Mouse (Mus musculus) embryonic facial prominence, embryonic 12.5 days (tissue): Measurements from ENCODE around the gene Cep350. TPM values are rescaled to one million over a fixed set of nuclear protein-coding genes. Genes with fewer than 3 reads are reported as not detected.
"Not testable (repeated sequence)": the region's sequence is repeated elsewhere in the genome, so short reads cannot be mapped to it uniquely, and the experiment has no call there.

ENCODE experiments used
- ATAC-seq: fragments of 200-750 bp; cut with Nextera tagmentation; 2 replicates; pipeline ENCODE4 v1.8.0; 2017; ENCODE audit not compliant: insufficient number of reproducible peaks, insufficient read depth, low FRiP score, low TSS enrichment
- H3K27ac ChIP-seq: fragments of 300-500 bp; sonication (generic); 2 replicates; pipeline ENCODE4 v1.5.1; 2016; ENCODE audit warnings: mild to moderate bottlenecking
- H3K27me3 ChIP-seq: fragments of 300-500 bp; sonication (generic); 2 replicates; pipeline ENCODE4 v1.6.1; 2016; ENCODE audit warnings: mild to moderate bottlenecking, moderate library complexity
- H3K36me3 ChIP-seq: fragments of 300-500 bp; sonication (generic); 2 replicates; pipeline ENCODE4 v1.6.1; 2016; ENCODE audit warnings: mild to moderate bottlenecking
- H3K4me1 ChIP-seq: fragments of 300-500 bp; sonication (generic); 2 replicates; pipeline ENCODE4 v1.6.1; 2016
- H3K4me2 ChIP-seq: fragments of 300-500 bp; sonication (generic); replicated peaks from 2 replicates; pipeline ENCODE4 v1.6.1; 2016; ENCODE audit warnings: mild to moderate bottlenecking, moderate library complexity
- H3K4me3 ChIP-seq: fragments of 300-500 bp; sonication (generic); 2 replicates; pipeline ENCODE4 v1.5.1; 2016; ENCODE audit warnings: mild to moderate bottlenecking
- H3K9ac ChIP-seq: fragments of 300-500 bp; sonication (generic); 2 replicates; pipeline ENCODE4 v1.6.1; 2016; ENCODE audit warnings: mild to moderate bottlenecking, moderate library complexity
- H3K9me3 ChIP-seq: fragments of 300-500 bp; sonication (generic); 2 replicates; pipeline ENCODE4 v1.6.1; 2016; ENCODE audit warnings: mild to moderate bottlenecking, moderate library complexity
- WGBS: fragments of 180-500 bp; shearing (Covaris S2); methylation state at CpG from one replicate; pipeline ENCODE4 v1.1.7; 2016; 5-methylcytosine and 5-hydroxymethylcytosine counted together
- polyA plus RNA-seq: library from polyadenylated mRNA; unstranded; fragments of >200 nt; fragmentation: Nextera tagmentation; extraction: Ambion mirVana; gene quantifications from 2 replicates; pipeline ENCODE4 v1.2.1, GENCODE M21; 2016

Gene Cep350
- polyA plus RNA-seq, 1 experiment from 2014 or later = 15.6 TPM

DNA sequence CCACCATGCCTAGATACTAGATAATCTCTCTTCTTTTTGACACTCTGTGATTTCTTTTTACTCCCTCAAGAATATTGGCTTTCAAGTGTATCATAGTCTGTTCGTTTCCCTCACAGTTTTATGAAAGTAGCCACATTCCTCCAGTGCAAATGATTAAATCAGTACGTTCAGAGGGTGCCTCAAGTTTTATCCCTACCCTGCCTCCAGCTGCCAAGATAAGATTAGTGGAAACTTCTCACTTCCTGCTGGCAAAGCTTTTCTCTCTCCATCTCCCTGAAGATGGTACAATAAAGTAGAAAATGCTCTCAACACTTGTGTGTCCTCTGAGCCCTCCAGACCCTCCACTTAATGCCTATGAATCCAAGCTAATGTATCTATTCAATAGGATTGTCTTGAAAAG is 1.9 kb upstream of the Cep350 start:
- Histone ChIP-seq H3K27me3 (no peaks in the 10 kb centered on the region), H3K4me3 (no peak overlapping the region), H3K4me1 (peaks cover 4% of the 10 kb centered on the region), H3K9me3 (no peaks in the 10 kb centered on the region), H3K4me2 (no peak overlapping the region), H3K27ac (no peak overlapping the region), H3K36me3 (no peaks in the 10 kb centered on the region), H3K9ac (no peak overlapping the region)
- ATAC-seq = no peak
- WGBS = 53% methylated on average over 2 of the region's 2 CpGs

- 7% methylated on average over 19 of the region's 19 CpGs for WGBS
- peak overlapping the region; percentile 98 for H3K9ac ChIP-seq
- H3K4me3 ChIP-seq = peak overlapping the region; percentile 98
- peak; percentile 6; the same call in 1 of the 2 replicates for ATAC-seq
- H3K36me3 ChIP-seq = no peaks in the 10 kb centered on the region
- no peaks in the 10 kb centered on the region for H3K9me3 ChIP-seq
- peak overlapping the region; percentile 73 for H3K4me2 ChIP-seq
- peak overlapping the region; percentile 91 for H3K27ac ChIP-seq
- no peaks in the 10 kb centered on the region for H3K27me3 ChIP-seq
- peaks cover 8% of the 10 kb centered on the region for H3K4me1 ChIP-seq
Measured at GRCm38 (mm10) chr1:155973719-155974379, 794 bp upstream of the Cep350 start.

- Histone ChIP-seq H3K27ac (peak overlapping the region; percentile 91), H3K4me2 (peak overlapping the region; percentile 79), H3K27me3 (no peaks in the 10 kb centered on the region), H3K4me1 (peaks cover 8% of the 10 kb centered on the region), H3K36me3 (no peaks in the 10 kb centered on the region), H3K9ac (peak overlapping the region; percentile 98), H3K9me3 (no peaks in the 10 kb centered on the region), H3K4me3 (peak overlapping the region; percentile 98)
- peak; percentile 67; the same call in 1 of the 2 replicates for ATAC-seq
- 3% methylated on average over 37 of the region's 51 CpGs for WGBS
Measured at GRCm38 (mm10) chr1:155972146-155973067, 648 bp downstream of the Cep350 start.

DNA sequence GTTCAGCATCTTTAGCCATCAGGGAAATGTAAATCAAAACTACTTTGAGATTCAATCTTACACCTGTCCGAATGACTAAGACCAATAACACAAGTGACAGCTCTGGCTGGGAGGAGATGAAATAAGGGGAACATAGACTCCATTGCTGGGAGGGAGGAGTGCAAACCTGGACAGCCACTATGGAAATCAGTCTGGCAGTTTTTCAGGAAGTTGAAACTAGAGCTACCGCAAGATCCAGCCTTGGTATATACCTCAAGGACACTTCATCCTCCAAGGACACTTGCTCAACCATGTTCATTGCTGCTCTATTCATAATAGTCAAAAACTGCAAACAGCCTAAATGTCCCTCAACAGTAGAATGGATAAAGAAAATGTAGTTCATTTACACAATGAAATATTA is 23.9 kb downstream of the Cep350 start:
- Histone ChIP-seq H3K4me1 (no peaks in the 10 kb centered on the region), H3K27ac (no peak overlapping the region), H3K4me3 (no peak overlapping the region), H3K27me3 (no peaks in the 10 kb centered on the region), H3K9ac (no peak overlapping the region), H3K36me3 (peaks cover 59% of the 10 kb centered on the region), H3K9me3 (no peaks in the 10 kb centered on the region), H3K4me2 (no peak overlapping the region)
- 88% methylated on average over 2 of the region's 2 CpGs for WGBS
- ATAC-seq = no peak

GRCm38 (mm10) chr1:155944361-155944760 is 28.7 kb downstream of the Cep350 start:
- H3K27me3 ChIP-seq = no peaks in the 10 kb centered on the region
- no peak for ATAC-seq
- no peaks in the 10 kb centered on the region for H3K4me1 ChIP-seq
- WGBS = 86% methylated on average over 2 of the region's 2 CpGs
- H3K27ac ChIP-seq = no peak overlapping the region
- no peak overlapping the region for H3K4me3 ChIP-seq
- no peaks in the 10 kb centered on the region for H3K9me3 ChIP-seq
- no peak overlapping the region for H3K4me2 ChIP-seq
- H3K9ac ChIP-seq = no peak overlapping the region
- peaks cover 46% of the 10 kb centered on the region for H3K36me3 ChIP-seq

DNA sequence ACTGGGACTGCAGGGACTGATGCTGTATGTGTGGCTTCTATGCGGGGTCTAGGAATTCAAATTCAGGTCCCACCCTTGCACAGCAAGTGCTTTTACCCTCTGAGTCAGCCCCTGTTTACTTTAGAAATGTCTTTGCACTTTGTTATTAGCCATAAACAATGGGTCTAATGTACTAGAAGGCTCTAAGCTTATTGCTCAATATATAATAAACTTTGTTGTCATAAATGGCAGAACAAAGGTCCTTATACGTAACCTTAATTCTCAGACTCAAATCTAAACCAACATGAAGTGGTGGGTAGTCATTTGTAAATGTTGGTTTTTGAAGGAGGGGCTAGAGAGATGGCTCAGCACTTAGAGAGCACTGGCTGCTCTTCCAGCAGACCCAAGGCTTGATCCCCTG is 35.6 kb downstream of the Cep350 start:
- Histone ChIP-seq H3K4me1 (no peaks in the 10 kb centered on the region), H3K36me3 (peaks cover 55% of the 10 kb centered on the region), H3K27ac (no peak overlapping the region), H3K27me3 (no peaks in the 10 kb centered on the region), H3K9me3 (no peaks in the 10 kb centered on the region), H3K4me2 (no peak overlapping the region), H3K4me3 (no peak overlapping the region), H3K9ac (no peak overlapping the region)
- 93% methylated on average over 2 of the region's 2 CpGs for WGBS
- ATAC-seq = no peak

DNA sequence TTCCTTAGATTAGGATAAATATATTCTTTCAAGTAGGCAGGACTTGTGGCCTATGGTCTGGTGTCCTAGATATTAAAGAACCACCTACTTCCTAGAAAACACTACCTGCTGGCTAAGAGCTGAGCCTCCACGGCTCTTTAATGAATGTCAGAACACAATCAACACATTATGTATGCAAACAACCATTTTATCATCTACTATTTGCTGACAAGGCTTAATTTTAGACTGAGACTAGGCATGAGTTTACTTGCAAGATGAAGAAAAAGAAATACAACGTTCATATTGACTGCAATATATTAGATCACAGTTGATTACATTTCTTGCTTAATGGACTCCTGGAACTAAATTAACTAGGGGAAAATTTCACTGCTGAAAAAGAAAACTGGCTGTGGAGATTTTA is 38.4 kb downstream of the Cep350 start:
- 96% methylated on average over 2 of the region's 2 CpGs for WGBS
- ATAC-seq = no peak
- H3K36me3 ChIP-seq = peaks cover 55% of the 10 kb centered on the region

DNA sequence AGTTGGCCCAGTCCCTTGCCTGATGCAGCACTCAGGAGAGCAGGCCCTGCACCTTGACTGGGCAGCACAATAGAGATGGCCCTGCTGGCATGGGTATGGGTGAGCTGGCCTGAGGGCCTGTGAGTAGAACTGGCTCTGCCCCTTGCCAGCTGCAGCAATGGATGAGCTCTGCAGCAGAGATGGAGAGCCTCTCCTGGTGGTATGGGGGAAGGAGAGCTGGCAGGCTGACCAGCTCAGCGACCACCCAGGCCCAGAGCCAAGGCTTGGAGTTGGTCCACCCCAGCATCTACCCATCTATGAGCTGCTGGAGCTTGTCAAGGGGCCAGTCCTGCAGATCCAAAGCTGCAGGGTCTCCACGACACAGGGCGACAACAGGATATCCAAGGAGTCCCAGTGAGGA is 69.5 kb downstream of the Cep350 start:
- H3K4me2 ChIP-seq = no peak overlapping the region
- WGBS = 92% methylated on average over 3 of the region's 3 CpGs
- no peak overlapping the region for H3K27ac ChIP-seq
- no peak overlapping the region for H3K4me3 ChIP-seq
- H3K9me3 ChIP-seq = no peaks in the 10 kb centered on the region
- H3K27me3 ChIP-seq = no peaks in the 10 kb centered on the region
- H3K36me3 ChIP-seq = peaks cover 58% of the 10 kb centered on the region
- H3K4me1 ChIP-seq = no peaks in the 10 kb centered on the region
- ATAC-seq = no peak
- no peak overlapping the region for H3K9ac ChIP-seq

More for the DNA sequence above, 38.4 kb downstream of the Cep350 start:
- no peak overlapping the region for H3K4me3 ChIP-seq
- no peaks in the 10 kb centered on the region for H3K9me3 ChIP-seq
- H3K27ac ChIP-seq = no peak overlapping the region
- H3K4me2 ChIP-seq = no peak overlapping the region
- no peak overlapping the region for H3K9ac ChIP-seq
- no peaks in the 10 kb centered on the region for H3K27me3 ChIP-seq
- no peaks in the 10 kb centered on the region for H3K4me1 ChIP-seq

GRCm38 (mm10) chr1:155901348-155901747 is 71.7 kb downstream of the Cep350 start:
- H3K27ac ChIP-seq = no peak overlapping the region
- WGBS = 94% methylated on average over 8 of the region's 8 CpGs
- H3K4me1 ChIP-seq = no peaks in the 10 kb centered on the region
- peaks cover 47% of the 10 kb centered on the region for H3K36me3 ChIP-seq
- no peak overlapping the region for H3K4me3 ChIP-seq
- H3K27me3 ChIP-seq = no peaks in the 10 kb centered on the region
- no peak overlapping the region for H3K4me2 ChIP-seq
- H3K9ac ChIP-seq = no peak overlapping the region
- ATAC-seq = no peak
- H3K9me3 ChIP-seq = no peaks in the 10 kb centered on the region

DNA sequence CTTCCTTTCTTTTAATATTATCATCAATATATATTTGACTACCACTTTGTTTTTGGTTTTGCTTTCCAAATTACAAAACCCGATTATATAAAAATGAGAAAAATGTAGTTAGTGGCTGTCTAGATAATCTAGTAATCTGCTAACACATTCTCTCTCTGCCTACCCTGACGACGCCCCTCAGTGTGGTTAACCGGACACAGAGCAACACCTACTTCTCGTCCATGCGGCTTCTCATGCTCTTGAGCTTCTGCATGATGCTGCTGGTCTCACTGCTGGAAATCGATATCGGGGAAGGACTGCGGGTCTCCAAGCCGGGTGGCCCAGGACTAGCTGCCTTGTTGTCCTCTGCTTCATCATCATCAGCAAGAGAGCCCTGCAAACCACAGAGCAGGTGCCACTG is 78.7 kb downstream of the Cep350 start:
- H3K27ac ChIP-seq = no peak overlapping the region
- H3K4me1 ChIP-seq = no peaks in the 10 kb centered on the region
- H3K9ac ChIP-seq = no peak overlapping the region
- no peaks in the 10 kb centered on the region for H3K27me3 ChIP-seq
- H3K4me3 ChIP-seq = no peak overlapping the region
- 97% methylated on average over 10 of the region's 10 CpGs for WGBS
- ATAC-seq = no peak
- no peak overlapping the region for H3K4me2 ChIP-seq
- H3K36me3 ChIP-seq = peaks cover 44% of the 10 kb centered on the region
- H3K9me3 ChIP-seq = no peaks in the 10 kb centered on the region

DNA sequence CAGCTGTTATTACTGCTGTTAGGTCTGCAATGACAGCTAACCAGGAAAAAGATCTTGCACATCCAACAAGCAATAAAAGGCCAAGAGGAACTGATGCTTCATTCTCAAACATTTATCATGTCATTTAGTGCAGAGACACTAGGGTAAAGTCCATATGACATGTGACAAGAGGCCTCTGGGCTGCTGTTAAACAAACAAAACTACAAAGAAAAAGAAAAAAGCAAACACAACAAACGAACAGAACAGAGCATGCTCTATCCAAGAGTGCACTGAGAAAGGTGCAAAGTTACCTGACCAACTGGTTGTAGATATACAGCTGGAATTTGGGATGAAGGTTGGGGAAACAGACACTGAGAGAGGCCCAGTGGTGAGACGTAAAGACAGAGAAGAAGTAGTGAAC is 86.2 kb downstream of the Cep350 start:
- ATAC-seq = no peak
- Histone ChIP-seq H3K36me3 (peaks cover 49% of the 10 kb centered on the region), H3K4me3 (no peak overlapping the region), H3K27ac (no peak overlapping the region), H3K27me3 (no peaks in the 10 kb centered on the region), H3K9me3 (no peaks in the 10 kb centered on the region), H3K9ac (no peak overlapping the region), H3K4me2 (no peak overlapping the region), H3K4me1 (no peaks in the 10 kb centered on the region)
- WGBS = 81% methylated on average over 2 of the region's 2 CpGs

DNA sequence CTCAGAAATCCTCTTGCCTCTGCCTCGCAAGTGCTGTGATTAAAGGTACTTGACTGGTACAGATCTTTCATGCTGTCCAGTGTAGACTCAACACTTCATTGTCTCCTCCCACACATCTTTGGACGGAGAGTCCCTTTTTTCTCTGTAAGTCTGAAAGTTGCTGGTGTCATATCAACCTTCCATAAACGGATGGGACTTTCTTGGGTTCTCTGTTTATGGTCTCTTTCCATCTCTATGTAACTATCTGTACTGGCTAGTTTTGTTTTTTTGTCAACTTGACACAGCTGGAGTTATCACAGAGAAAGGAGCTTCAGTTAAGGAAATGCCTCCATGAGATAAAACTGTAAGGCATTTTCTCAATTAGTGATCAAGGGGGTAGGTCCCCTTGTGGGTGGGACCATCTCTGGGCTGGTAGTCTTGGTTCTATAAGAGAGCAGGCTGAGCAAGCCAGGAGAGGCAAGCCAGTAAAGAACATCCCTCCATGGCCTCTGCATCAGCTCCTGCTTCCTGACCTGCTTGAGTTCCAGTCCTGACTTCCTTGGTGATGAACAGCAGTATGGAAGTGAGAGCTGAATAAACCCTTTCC is 90.3 kb downstream of the Cep350 start:
- ATAC-seq, H3K4me2 ChIP-seq, H3K4me3 ChIP-seq, H3K27ac ChIP-seq, H3K9ac ChIP-seq, H3K9me3 ChIP-seq, H3K4me1 ChIP-seq, H3K27me3 ChIP-seq: not testable (repeated sequence)
- peaks cover 47% of the 10 kb centered on the region for H3K36me3 ChIP-seq
- 83% methylated on average over 3 of the region's 3 CpGs for WGBS
